Mouse (Mus musculus) CH12.LX (cell line): ENCODE data around the gene Fbrsl1.

ENCODE experiments used
- BHLHE40 ChIP-seq: IDR thresholded peaks from 2 replicates; pipeline ENCODE4 v1.6.1; 2011; ENCODE audit warnings: mild to moderate bottlenecking, low read depth, low read length, improper control_type of control experiment
- CTCF ChIP-seq, 2 experiments: IDR thresholded peaks in 1 of 2; conservative IDR thresholded peaks in 1 of 2; 2 replicates each; pipeline ENCODE4 v1.5.1; 2011 to 2012; ENCODE audit warnings: low read depth in 2 of 2, low read length in 2 of 2, improper control_type of control experiment in 1 of 2, inconsistent platforms in 1 of 2, mild to moderate bottlenecking in 1 of 2, moderate library complexity in 1 of 2
- E2F4 ChIP-seq: IDR thresholded peaks from 2 replicates; pipeline ENCODE4 v1.6.1; 2011; ENCODE audit warnings: low read depth, low read length, improper control_type of control experiment; ENCODE audit not compliant: insufficient replicate concordance
- NRF1 ChIP-seq: IDR thresholded peaks from 2 replicates; pipeline ENCODE4 v1.6.1; 2014; ENCODE audit warnings: low read depth, mild to moderate bottlenecking, inconsistent platforms, low read length, improper control_type of control experiment, moderate library complexity
- POLR2A ChIP-seq: IDR thresholded peaks from 2 replicates; pipeline ENCODE4 v1.6.1; 2011; ENCODE audit warnings: low read depth, mild to moderate bottlenecking, improper control_type of control experiment, low read length
- RCOR1 ChIP-seq: conservative IDR thresholded peaks from 2 replicates; pipeline ENCODE4 v1.6.1; 2012; ENCODE audit warnings: low read depth, mild to moderate bottlenecking, inconsistent platforms, low read length, improper control_type of control experiment
- TBP ChIP-seq: conservative IDR thresholded peaks from 2 replicates; pipeline ENCODE4 v1.6.1; 2011; ENCODE audit warnings: low read depth, low read length, improper control_type of control experiment
- USF1 ChIP-seq: IDR thresholded peaks from 2 replicates; pipeline ENCODE4 v1.6.1; 2014; ENCODE audit warnings: low read depth, mild to moderate bottlenecking, inconsistent platforms, low read length, improper control_type of control experiment
- ZC3H11A ChIP-seq: IDR thresholded peaks from 2 replicates; pipeline ENCODE4 v1.6.1; 2012; ENCODE audit warnings: low read depth, mild to moderate bottlenecking, inconsistent platforms, low read length, improper control_type of control experiment
- ZNF384 ChIP-seq: IDR thresholded peaks from 2 replicates; pipeline ENCODE4 v1.6.1; 2012; ENCODE audit warnings: low read depth, low read length, improper control_type of control experiment, inconsistent platforms

DNA sequence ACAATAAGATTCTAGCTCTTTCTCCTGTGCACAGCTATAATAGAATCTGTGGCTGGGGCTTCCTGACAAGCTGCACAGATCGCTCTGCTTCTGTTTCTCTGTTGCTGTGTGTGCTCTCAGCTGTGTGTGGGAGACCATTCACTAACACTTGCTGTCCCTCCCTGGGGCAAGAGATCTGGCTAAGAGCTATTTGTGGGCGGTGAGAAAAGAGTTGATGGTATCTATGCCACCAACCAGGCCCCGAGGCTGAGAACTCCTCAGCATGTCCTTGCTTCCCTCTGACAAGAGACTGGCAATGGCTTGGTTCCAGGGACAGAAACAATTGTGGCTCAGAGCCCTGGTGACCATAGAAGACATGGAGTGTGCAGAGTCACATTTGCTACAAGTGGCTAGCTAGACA is 10.6 kb upstream of the Fbrsl1 start:
- TF ChIP-seq RCOR1 (no peak), BHLHE40 (no peak), USF1 (no peak), CTCF (conservative IDR thresholded peaks at IDR 0.05 in 1 of 2, IDR thresholded peaks at IDR 0.05 in 1 of 2; ENCODE audit: low read depth in 2 of 2, low read length in 2 of 2) (no peak), POLR2A (no peak), NRF1 (no peak), ZNF384 (no peak), ZC3H11A (no peak), E2F4 (no peak), TBP (no peak)
